Mouse (Mus musculus) B cell, adult 2 months (primary cell): Measurements from ENCODE around the gene Ddx11.

Experiments
- DNase-seq, 2 experiments: peaks; one replicate each; pipeline ENCODE4 v3.0.0; 2022

The Ddx11 gene

DNA sequence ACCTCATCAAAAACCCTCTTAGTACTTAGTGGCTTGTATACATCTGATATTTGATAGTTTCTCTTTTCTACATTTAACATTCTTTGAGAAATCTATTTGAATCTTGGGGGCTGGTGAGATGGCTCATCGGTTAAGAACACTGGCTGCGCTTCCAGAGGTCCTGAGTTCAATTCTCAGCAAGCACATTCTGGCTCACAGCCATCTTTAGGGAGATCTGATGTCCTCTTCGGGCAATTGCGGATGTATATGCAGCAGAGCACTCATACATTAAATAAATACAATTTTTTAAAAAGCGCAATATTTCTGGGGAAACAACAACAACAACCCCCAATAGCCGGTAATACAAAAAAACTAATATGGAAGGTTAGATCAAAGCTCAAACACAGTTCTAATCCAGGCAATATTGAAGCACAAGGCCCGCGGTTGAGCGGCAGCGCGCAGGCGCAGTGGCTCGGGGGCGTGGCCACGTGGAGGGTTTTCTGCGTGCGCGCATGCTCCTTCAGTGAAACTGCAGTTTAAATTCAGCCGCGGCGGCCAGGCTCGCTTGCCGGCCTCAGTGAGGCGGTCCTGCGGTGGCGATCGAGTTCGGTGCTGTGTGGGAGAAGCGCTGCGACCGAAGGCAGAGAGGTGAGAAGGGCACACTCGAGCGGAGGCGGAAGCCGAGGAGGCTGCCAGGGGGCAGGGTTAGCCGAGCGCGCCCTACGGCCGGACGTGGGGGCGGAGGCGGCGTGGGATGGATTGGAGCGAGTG is at the start of gene Ddx11:
TSS of gene Ddx11 (plus strand) at position 455 of the 750 bp plus-strand sequence.
- peak; percentile 96 to 98 for DNase-seq

- no peak for DNase-seq
Observed at GRCm38 (mm10) chr17:66073971-66074370, 49.3 kb upstream of the Ddx11 start.

DNA sequence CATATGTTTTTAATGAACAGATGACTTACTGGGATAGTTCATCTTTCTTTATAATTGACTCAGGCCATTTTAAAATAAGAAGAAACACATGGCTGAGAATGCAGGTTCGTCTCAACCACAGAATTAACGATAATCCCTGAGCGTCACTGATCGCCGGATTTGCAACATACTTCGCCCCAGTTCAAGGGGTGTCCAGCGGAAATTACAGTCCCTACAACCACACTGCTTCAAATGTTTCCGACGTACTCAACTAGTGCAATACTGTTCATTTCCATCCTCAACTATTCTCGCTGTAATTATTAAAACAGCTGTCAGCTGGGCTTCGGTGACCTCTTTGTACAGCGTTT is 47.5 kb upstream of the Ddx11 start:
- peak in 1 of 2 experiments; percentile 26 for DNase-seq

DNA sequence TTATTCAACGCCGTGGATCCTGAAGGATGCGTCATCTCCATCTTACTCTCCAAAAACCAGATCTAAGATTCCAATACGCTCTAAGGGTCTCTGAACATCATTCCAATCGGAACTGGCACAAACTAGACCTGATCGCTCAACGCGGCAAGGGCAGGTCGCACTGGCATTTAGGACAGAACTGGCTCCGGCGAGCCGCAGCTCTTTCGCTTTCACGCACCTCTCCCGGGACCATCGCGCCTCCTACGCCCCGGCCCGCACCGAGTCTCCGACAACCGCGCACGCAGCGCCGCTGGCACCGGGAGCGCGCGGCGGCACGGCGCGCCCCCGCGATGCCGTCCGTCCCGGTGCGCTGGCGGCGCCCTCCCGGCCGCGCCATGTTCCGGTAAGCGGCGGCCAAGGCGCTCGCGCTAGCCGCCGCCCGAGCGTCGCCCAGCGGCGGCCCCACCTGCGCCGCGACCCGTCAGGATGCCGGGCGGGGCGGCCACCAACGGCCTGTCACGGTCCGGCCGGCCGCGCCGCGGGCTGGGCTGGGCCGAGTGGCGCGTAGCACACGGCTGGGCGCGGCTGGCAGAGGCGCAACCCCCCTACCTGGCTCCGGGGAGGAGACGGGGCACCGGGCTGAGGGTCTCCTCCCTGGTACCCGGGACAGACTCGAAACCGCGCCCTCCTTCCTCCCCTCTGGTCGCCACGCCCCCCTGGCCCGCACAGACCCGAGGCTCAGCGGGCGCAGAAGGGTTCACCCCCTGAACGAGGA is 47.0 kb upstream of the Ddx11 start:
- DNase-seq = peak; percentile 56 to 62

- peak; percentile 95 to 96 for DNase-seq
Observed at GRCm38 (mm10) chr17:66076934-66077333, 46.4 kb upstream of the Ddx11 start, which contains the start of gene Ankrd12. Gene Ankrd12 (minus strand): TSS chr17:66077089.

GRCm38 (mm10) chr17:66077437-66077850 is 45.9 kb upstream of the Ddx11 start:
- no peak for DNase-seq

DNA sequence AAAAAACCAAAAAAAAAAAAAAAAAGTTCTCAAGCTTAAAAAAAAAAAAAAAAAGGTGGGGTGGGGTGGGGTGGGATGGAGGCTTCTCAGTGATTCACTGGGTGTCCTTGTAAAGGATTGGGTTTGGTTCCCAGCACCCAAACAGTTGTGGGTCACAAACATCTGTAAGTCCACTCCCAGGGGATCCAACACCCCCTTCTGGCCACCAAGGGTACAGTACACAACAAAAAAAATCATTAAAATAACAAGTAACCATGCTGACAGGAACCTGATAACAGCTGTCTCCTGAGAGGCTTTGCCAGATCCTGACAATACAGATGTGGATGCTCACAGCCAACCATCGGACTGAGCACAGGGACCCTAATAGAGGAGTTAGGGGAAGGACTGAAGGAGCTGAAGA is 38.8 kb upstream of the Ddx11 start:
- no peak for DNase-seq

DNA sequence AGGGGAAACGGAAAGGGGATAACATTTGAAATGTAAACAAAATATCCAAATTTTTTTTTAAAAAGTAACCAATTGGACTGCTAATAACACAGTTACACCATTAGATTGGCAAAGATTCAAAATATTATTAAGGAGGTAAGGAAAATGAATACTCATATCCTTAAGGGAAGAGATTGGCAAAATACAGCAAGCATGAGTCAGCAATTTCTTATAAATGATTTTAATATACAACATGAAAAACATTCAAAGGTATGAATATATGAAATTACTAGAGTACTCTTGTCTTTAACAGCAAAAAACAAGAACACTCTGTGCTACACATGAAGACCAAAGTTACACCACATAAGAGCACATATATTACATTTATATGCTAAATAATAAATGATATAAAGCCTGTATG is 38.3 kb upstream of the Ddx11 start:
- DNase-seq = no peak

DNA sequence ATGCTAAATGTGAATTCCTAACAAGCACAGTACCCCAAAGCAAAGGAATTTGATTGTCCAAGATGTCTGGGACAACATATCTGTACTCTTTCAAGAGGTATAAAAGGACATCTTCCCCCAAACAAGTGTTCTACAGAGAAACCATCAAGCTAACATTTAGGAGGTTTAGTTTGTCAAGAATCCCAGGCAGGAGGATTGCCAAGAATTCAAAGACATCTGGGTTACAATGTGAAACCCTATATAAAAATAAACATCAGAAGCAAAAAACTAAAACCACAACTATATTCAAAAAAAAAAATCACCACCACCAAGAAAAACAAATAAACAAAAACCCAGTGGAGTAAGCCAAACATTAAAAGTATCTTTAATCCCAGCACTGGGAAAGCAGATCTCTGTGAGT is 33.1 kb upstream of the Ddx11 start:
- DNase-seq = no peak

DNA sequence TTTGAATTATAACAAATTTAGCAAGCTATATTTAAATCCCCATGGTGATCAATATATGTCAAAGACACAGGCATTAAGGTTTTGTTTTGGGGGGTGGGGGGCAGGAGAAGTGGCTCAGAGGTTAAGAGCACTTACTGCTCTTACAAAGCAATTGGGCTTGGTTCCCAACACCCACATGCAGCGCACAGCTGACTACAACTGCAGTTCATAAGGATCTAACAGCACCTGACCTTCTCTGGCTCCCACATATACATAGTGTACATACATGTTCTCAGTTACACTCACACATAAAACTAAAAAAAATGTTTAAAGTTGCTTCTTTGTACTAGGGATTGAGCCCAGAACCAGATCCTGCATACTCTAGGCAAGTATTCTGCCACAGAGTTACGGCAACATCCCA is 31.9 kb upstream of the Ddx11 start:
- DNase-seq = no peak

GRCm38 (mm10) chr17:66092065-66092464 is 31.3 kb upstream of the Ddx11 start:
- DNase-seq = no peak

DNA sequence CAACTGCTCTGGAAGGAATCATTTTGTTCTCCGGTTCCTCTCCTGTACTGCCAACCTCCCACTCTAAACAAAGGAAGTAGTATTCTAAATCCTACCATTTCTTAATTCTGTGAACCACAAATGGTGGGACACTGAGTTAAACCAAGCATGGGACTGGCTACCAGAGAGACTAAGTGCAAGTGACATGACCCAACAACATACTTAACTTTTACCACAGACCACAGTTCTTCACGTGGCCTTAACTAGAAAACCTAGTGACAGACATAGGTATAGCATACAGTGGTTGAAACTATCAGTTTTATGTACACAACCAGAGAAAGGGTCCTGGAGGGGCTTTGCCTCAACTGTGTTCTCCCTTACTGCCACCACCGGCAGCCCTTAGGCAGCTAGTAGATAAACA is 30.7 kb upstream of the Ddx11 start:
- DNase-seq = no peak

- DNase-seq = peak in 1 of 2 experiments; percentile 11
Observed at GRCm38 (mm10) chr17:66100566-66101379, 22.5 kb upstream of the Ddx11 start.

- peak; percentile 92 for DNase-seq
Observed at GRCm38 (mm10) chr17:66101380-66102330, 21.7 kb upstream of the Ddx11 start, which contains the start of gene Ndufv2. Gene Ndufv2 (minus strand): TSS chr17:66101559.

- no peak for DNase-seq
Observed at GRCm38 (mm10) chr17:66104076-66104475, 19.2 kb upstream of the Ddx11 start.

DNA sequence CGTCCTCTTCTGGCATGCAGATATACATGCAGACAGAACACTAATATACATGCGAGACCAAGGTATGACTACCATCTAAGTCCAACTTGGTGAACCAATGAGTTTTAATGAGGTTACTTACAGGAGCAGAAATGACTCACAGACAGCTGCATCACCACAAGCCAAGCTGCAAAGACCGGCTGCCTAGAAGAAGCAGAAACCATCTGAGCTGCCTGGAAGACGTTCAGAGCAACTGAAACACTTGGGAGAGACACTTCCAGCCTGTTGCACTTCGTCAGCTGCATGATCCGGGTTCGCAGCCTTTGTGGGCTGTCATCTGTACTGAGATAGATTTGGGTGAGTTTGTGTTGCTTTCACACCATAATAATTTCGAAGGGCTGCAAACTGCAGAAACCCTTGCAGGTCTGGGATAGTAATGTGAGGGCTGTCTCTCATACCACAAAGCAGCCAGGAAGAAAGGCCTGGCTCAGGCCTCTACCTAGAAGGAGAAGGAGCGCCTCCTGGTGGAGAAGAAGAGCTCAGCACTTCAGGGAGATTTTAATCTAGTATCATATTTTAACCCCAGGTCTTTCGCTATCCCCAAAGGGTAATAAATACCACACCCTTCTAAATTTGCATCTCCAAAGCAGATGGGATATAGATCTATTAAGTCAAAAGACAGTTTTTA is 16.6 kb upstream of the Ddx11 start:
- peak; percentile 79 to 81 for DNase-seq

GRCm38 (mm10) chr17:66107466-66107865 is 15.9 kb upstream of the Ddx11 start:
- DNase-seq = no peak

GRCm38 (mm10) chr17:66108198-66108597 is 15.1 kb upstream of the Ddx11 start:
- no peak for DNase-seq

DNA sequence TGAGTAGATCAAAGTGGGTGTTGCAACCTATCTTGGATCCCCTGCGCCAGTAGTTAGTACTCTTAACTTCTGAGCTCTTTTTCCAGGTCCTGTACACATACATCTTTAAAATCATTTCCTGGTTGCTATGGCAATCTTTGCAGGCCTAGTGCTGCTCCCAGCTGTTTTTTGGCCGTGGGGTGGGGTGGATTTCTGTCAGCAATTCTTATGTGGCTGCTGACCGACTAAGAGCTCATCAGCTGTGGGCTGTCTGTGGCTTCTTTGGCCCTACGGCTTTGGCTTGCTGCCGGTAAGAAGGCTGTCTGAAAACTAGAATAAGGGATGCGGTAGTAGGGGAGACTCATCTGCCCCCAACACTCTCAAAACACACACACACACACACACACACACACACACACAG is 12.6 kb upstream of the Ddx11 start:
- DNase-seq = peak; percentile 17 to 19

DNA sequence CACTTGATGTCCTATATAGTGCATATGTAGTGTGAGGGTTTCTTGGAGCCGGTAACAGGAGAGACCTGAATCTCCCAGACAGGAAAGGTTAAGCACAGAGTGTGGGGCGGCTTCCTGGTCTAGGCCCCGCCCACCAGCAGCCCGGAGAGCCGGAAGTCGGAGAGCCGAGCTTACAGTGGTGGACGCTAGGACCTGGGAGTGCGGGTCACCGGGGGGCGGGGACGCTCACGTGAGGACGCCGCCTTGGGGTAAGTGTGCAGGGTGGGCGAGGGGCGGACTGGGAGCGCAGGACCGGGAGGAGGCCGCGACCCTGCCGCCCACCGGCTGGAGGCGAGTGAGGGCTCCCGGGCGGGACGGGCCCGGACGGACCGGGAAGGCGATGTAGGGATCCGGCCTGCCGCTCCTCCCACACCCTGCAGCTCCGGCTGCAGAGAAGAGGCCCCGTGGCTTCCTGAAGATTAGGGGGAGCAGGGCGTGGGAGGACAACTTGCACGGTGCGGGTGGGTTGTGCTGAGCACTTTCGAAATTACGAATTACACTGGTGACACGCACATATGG is 11.8 kb upstream of the Ddx11 start, which contains the start of gene Washc1:
TSS of gene Washc1 (plus strand) at position 144 of the 558 bp plus-strand sequence.
- peak; percentile 89 to 90 for DNase-seq

DNA sequence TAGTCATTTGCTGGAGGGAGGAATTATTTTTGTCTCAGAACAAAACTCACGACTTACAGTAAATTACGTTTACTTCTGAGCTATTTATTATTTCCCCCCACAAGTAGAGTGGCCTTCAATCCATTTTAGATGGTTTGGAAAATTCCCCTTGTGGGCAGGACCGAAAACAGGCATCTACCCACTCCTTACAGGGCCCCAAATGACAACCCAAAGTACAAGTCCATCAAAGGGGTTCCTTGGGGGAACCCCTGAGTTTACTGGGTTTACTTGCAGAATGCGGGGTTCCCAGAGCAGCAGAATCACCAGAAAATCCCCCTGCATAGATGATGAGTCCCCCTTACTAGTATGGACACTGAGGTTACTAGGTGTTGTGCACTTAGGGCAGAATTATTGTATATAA is 11.2 kb upstream of the Ddx11 start:
- no peak for DNase-seq
